Mouse (Mus musculus) MEL (cell line): Measurements from ENCODE around the gene Kynu.

Experiments
- CHD1 ChIP-seq: IDR thresholded peaks from 2 replicates; pipeline ENCODE4 v1.6.1; 2012; ENCODE audit warnings: low read depth, mild to moderate bottlenecking, inconsistent platforms, low read length, improper control_type of control experiment
- CTCF ChIP-seq, 3 experiments: IDR thresholded peaks in 2 of 3; conservative IDR thresholded peaks in 1 of 3; 2 replicates each; pipeline ENCODE4 v1.5.1; 2011 to 2012; ENCODE audit warnings: low read length in 3 of 3, low read depth in 2 of 3, mild to moderate bottlenecking in 2 of 3, improper control_type of control experiment in 1 of 3, inconsistent platforms in 1 of 3, mixed read lengths in 1 of 3, moderate library complexity in 1 of 3; ENCODE audit not compliant: control insufficient read depth in 1 of 3, insufficient read depth in 1 of 3, poor library complexity in 1 of 3, severe bottlenecking in 1 of 3
- MAX ChIP-seq: IDR thresholded peaks from 2 replicates; pipeline ENCODE4 v1.6.1; 2011; ENCODE audit warnings: low read length, improper control_type of control experiment
- MYC ChIP-seq: IDR thresholded peaks from 2 replicates; pipeline ENCODE4 v1.6.1; 2011; ENCODE audit warnings: low read depth, mild to moderate bottlenecking, low read length, improper control_type of control experiment, moderate library complexity
- POLR2A ChIP-seq, 2 experiments: IDR thresholded peaks; 2 replicates each; pipeline ENCODE4 v1.6.1; 2011 to 2012; ENCODE audit warnings: low read length in 2 of 2, mild to moderate bottlenecking in 2 of 2, control low read depth in 1 of 2, improper control_type of control experiment in 1 of 2, low read depth in 1 of 2, moderate library complexity in 1 of 2; ENCODE audit not compliant: control insufficient read depth in 1 of 2, insufficient read depth in 1 of 2, poor library complexity in 1 of 2
- TAL1 ChIP-seq: IDR thresholded peaks from 2 replicates; pipeline ENCODE4 v1.6.1; 2012; ENCODE audit warnings: mild to moderate bottlenecking, inconsistent platforms, low read length, moderate library complexity, mixed read lengths
- TCF12 ChIP-seq: IDR thresholded peaks from 2 replicates; pipeline ENCODE4 v1.6.1; 2014; ENCODE audit warnings: low read depth, mild to moderate bottlenecking, inconsistent platforms, low read length, improper control_type of control experiment, moderate library complexity
- ZC3H11A ChIP-seq: IDR thresholded peaks from 2 replicates; pipeline ENCODE4 v1.6.1; 2012; ENCODE audit warnings: low read depth, mild to moderate bottlenecking, inconsistent platforms, low read length, improper control_type of control experiment
- ZNF384 ChIP-seq: IDR thresholded peaks from 2 replicates; pipeline ENCODE4 v1.6.1; 2012; ENCODE audit warnings: low read depth, mild to moderate bottlenecking, inconsistent platforms, low read length, improper control_type of control experiment

- no peak for TF ChIP-seq CTCF (IDR thresholded peaks at IDR 0.05 in 2 of 3, conservative IDR thresholded peaks at IDR 0.05 in 1 of 3; ENCODE audit: control insufficient read depth in 1 of 3, insufficient read depth in 1 of 3, low read depth in 2 of 3, low read length in 3 of 3, poor library complexity in 1 of 3, severe bottlenecking in 1 of 3)
- no peak for TF ChIP-seq ZC3H11A
- TF ChIP-seq POLR2A (IDR thresholded peaks at IDR 0.05; ENCODE audit: control insufficient read depth in 1 of 2, insufficient read depth in 1 of 2, low read depth in 1 of 2, low read length in 2 of 2, poor library complexity in 1 of 2) = no peak
- TF ChIP-seq CHD1 = no peak
- TF ChIP-seq MYC = no peak
- no peak for TF ChIP-seq ZNF384
- no peak for TF ChIP-seq TCF12
- no peak for TF ChIP-seq TAL1
- no peak for TF ChIP-seq MAX
Observed at GRCm38 (mm10) chr2:43573526-43573925, 18.4 kb downstream of the Kynu start.
